Mouse (Mus musculus) left cerebral cortex, postnatal 10 days (tissue): ENCODE data around the gene Tmem219. TPM values are rescaled to one million over a fixed set of nuclear protein-coding genes. Genes with fewer than 3 reads are reported as not detected.

Source experiments
- DNase-seq, 2 experiments: peaks; one replicate each; pipeline ENCODE4 v3.0.0; 2021 to 2022; ENCODE audit warnings: low spot score in 2 of 2, mixed read lengths in 1 of 2; ENCODE audit errors: extremely low spot score in 1 of 2
- intact Hi-C: fragments of 180-260 bp; cut with DNase I; formaldehyde crosslinking; loops from one replicate; pipeline ENCODE4 v1.15.1; 2025
- total RNA-seq, 2 experiments: library from RNA; stranded (reverse); gene quantifications; 2 replicates each; pipeline ENCODE4 v1.2.3; 2021

Tmem219 gene
- total RNA-seq, 2 experiments from 2014 or later = 22.4 to 25.2 TPM

- intact Hi-C loops = loop anchor here (5.0 kb wide), 1 partner anchor 85 kb away; no protein-coding TSS in a partner anchor
- DNase-seq = no peak
These were observed 45.5 kb downstream of the Tmem219 start for GRCm38 (mm10) chr7:126877239-126877638.

GRCm38 (mm10) chr7:126870520-126870891 is 52.2 kb downstream of the Tmem219 start:
- DNase-seq = peak in 1 of 2 experiments; percentile 16
- intact Hi-C loops = no loop called here

- intact Hi-C loops = no loop called here
- DNase-seq = no peak
These were observed 52.8 kb downstream of the Tmem219 start for GRCm38 (mm10) chr7:126869780-126870519.

- intact Hi-C loops = no loop called here
These were observed 54.7 kb downstream of the Tmem219 start for GRCm38 (mm10) chr7:126868003-126868402.

GRCm38 (mm10) chr7:126867534-126867933 is 55.2 kb downstream of the Tmem219 start:
- DNase-seq = no peak
- intact Hi-C loops = no loop called here

More at GRCm38 (mm10) chr7:126868003-126868402, 54.7 kb downstream of the Tmem219 start:
- no peak for DNase-seq

GRCm38 (mm10) chr7:126863791-126864190 is 58.9 kb downstream of the Tmem219 start:
- intact Hi-C loops = no loop called here
- no peak for DNase-seq

GRCm38 (mm10) chr7:126862147-126862784 is 60.5 kb downstream of the Tmem219 start, which contains the start of gene Ino80e:
TSS of gene Ino80e (minus strand) at chr7:126862377.
- intact Hi-C loops = no loop called here

GRCm38 (mm10) chr7:126861429-126862130 is 61.1 kb downstream of the Tmem219 start, which contains the start of gene Hirip3:
TSS of gene Hirip3 (plus strand) at chr7:126861972.
- intact Hi-C loops = loop anchor here (2.0 kb wide), 1 partner anchor 39 kb away; no protein-coding TSS in a partner anchor
- peak; percentile 93 to 96 for DNase-seq

More at GRCm38 (mm10) chr7:126862147-126862784, 60.5 kb downstream of the Tmem219 start, which contains the start of gene Ino80e:
- DNase-seq = peak; percentile 94 to 96

- no peak for DNase-seq
- intact Hi-C loops = loop anchor here (2.0 kb wide), 1 partner anchor 38 kb away; no protein-coding TSS in a partner anchor
These were observed 61.7 kb downstream of the Tmem219 start for GRCm38 (mm10) chr7:126860987-126861386.

GRCm38 (mm10) chr7:126856741-126857420 is 65.8 kb downstream of the Tmem219 start:
- intact Hi-C loops = no loop called here
- DNase-seq = peak in 1 of 2 experiments; percentile 24

- DNase-seq = peak in 1 of 2 experiments; percentile 17
- intact Hi-C loops = no loop called here
These were observed 67.1 kb downstream of the Tmem219 start for GRCm38 (mm10) chr7:126855641-126856040.

GRCm38 (mm10) chr7:126853454-126853853 is 69.3 kb downstream of the Tmem219 start:
- intact Hi-C loops = no loop called here

GRCm38 (mm10) chr7:126851192-126851591 is 71.5 kb downstream of the Tmem219 start:
- no peak for DNase-seq
- intact Hi-C loops = no loop called here

More at GRCm38 (mm10) chr7:126853454-126853853, 69.3 kb downstream of the Tmem219 start:
- peak in 1 of 2 experiments; percentile 16 for DNase-seq

- intact Hi-C loops = no loop called here
- no peak for DNase-seq
These were observed 72.6 kb downstream of the Tmem219 start for GRCm38 (mm10) chr7:126850161-126850560.

GRCm38 (mm10) chr7:126848794-126849193 is 73.9 kb downstream of the Tmem219 start:
- DNase-seq = peak in 1 of 2 experiments; percentile 49
- intact Hi-C loops = no loop called here

- intact Hi-C loops = no loop called here
- peak in 1 of 2 experiments; percentile 74 for DNase-seq
These were observed 75.0 kb downstream of the Tmem219 start for GRCm38 (mm10) chr7:126847421-126848398.

GRCm38 (mm10) chr7:126847116-126847420 is 75.6 kb downstream of the Tmem219 start, which contains the start of gene Doc2a:
TSS of gene Doc2a (plus strand) at chr7:126847416.
- intact Hi-C loops = no loop called here
- no peak for DNase-seq
